Mouse (Mus musculus) c-Kit-positive CD71-negative TER-119-negative erythroid progenitor cells, embryonic 14.5 days (primary cell): ENCODE measurements around the gene Rchy1.
"Not testable (repeated sequence)": the region's sequence is repeated elsewhere in the genome, so short reads cannot be mapped to it uniquely, and the experiment has no call there.

Experiments
- DNase-seq: peaks from one replicate; pipeline ENCODE4 v3.0.0-alpha.2; 2013; ENCODE audit warnings: low read depth

Rchy1 gene

GRCm38 (mm10) chr5:91959986-91960385 is 2.9 kb downstream of the Rchy1 start:
- no peak for DNase-seq

- no peak for DNase-seq
Observed at GRCm38 (mm10) chr5:91959096-91959495, 3.8 kb downstream of the Rchy1 start.

DNA sequence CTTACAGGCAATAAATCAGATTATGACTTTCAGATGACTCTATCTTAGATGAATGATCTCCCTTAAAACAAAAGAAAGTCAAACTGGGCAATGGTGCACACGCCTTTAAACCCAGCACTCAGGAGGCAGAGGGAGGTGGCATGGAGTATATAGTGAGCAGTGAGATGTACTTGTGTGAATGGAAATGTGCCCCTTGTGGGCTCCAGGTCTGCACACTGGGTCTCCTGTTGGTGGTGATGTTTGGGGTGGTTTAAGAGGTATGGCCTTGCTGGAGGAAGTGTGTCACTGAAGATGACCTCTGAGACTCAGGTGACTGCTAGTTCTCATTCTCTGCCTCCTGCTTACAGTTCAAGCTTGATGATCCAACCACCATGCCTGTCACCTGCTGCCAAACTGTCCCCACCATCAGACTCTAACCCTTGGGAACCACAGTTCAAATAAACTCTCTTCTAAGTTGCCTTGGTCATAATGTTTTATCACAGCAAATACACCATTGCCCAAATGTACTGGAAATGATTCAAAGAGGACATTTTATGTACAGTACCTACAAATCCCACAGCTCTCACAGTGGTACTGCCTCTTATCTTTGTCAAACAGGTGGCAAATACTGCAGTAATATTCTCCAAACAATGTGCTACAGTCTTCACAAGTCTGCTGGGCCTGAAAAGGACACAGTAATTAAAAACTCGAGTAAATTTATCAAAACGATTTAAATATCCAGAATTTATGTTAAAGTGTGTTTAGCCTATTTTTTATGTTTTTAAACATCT is 5.7 kb downstream of the Rchy1 start:
- DNase-seq: no peak

DNA sequence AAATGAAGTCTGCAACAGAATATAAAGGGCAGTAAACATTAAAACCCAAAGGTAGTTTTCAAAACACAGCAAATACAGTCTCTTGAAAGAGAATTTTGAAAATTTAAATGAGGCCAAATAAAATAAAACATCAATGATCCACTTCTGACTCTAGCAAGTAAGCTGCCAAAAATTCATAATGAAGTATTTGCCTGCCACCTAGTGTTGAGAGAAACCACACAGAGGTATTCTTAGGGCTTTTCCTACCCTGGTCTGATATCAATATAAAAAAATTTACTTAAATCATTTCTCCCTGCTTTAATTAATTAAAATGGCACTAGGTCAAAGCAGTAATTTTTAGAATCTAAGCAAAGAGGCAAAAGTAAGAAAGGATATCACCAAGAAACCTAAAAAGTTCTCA is 11.5 kb downstream of the Rchy1 start:
- no peak for DNase-seq

DNA sequence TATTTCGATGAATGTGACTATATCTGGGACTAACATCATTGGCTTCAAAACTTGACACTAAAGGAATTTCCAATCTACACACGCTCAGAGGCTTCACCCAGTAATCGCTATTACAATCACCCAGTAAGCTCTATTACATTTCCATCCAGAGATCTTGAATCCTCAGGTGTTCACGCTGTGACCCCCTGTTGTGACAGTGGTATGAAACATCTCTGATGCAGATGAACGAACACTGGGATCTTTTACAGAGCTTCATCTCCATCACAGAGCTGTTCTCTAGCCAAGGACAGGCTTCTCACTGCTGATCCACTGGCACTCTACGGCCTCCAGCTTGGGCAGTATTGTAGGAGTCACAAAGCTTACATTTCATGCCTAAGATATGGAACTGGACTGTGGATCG is 13.4 kb downstream of the Rchy1 start:
- no peak for DNase-seq

- no peak for DNase-seq
Observed at GRCm38 (mm10) chr5:91947008-91947407, 15.9 kb downstream of the Rchy1 start.

GRCm38 (mm10) chr5:91945609-91946008 is 17.3 kb downstream of the Rchy1 start:
- DNase-seq: not testable (repeated sequence)

- no peak for DNase-seq
Observed at GRCm38 (mm10) chr5:91913231-91913630, 49.6 kb downstream of the Rchy1 start.

- no peak for DNase-seq
Observed at GRCm38 (mm10) chr5:91911384-91912106, 51.3 kb downstream of the Rchy1 start.

- DNase-seq: no peak
Observed at GRCm38 (mm10) chr5:91910616-91911015, 52.3 kb downstream of the Rchy1 start.

DNA sequence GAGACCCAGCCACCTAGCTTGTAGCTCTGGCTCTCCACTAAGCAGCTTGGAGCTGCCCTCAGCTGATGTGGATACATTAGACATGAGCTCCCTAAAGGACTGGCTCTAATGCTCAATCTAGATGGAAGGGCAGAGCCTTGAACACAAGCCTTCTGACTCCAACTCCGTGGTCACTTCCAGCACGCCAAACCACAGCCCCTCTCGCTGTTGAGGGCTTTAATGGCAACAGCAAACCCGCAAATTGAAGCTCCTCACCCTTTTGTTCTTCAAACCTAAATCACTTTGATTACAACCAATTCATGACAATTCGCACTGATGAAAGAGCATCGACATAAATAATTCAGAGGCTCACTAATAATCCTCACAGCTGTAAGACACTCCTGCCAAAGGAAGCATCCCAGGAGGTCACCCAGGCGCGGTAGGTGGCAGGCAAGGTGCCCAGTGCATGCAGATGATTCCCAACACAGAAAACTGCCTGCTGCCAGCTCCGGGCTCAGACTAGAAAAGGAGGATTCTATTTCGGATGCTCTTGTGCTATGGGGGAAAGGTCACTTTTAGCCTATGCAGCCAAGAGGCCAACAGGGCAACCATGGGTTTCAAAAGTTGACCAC is 53.8 kb downstream of the Rchy1 start:
- DNase-seq: no peak
